Mouse (Mus musculus): ENCODE data around the gene Tulp3.

GRCm38 (mm10) chr6:128341956-128342723 lies 13.5 kb downstream of the Tulp3 start:
- TF ChIP-seq POLR2A (IDR thresholded peaks at IDR 0.05; ENCODE audit: control insufficient read depth, extremely low read depth, insufficient read depth, low read length, poor library complexity) = no peak
- no peak for TF ChIP-seq CTCF (IDR thresholded peaks at IDR 0.05; ENCODE audit: borderline replicate concordance, control insufficient read depth, extremely low read depth, insufficient read depth, low read length, poor library complexity)
